Mouse (Mus musculus): ENCODE results near the gene Slc25a44. TPM values are rescaled to one million over a fixed set of nuclear protein-coding genes. Genes with fewer than 3 reads are reported as not detected.
A peak's percentile ranks its signal among the peaks of the same experiment; 100 is the strongest.
"Not testable (repeated sequence)": the region's sequence is repeated elsewhere in the genome, so short reads cannot be mapped to it uniquely, and the experiment has no call there.

Slc25a44 gene
- polyA plus RNA-seq, 1 experiment from 2014 or later: 40.4 TPM

DNA sequence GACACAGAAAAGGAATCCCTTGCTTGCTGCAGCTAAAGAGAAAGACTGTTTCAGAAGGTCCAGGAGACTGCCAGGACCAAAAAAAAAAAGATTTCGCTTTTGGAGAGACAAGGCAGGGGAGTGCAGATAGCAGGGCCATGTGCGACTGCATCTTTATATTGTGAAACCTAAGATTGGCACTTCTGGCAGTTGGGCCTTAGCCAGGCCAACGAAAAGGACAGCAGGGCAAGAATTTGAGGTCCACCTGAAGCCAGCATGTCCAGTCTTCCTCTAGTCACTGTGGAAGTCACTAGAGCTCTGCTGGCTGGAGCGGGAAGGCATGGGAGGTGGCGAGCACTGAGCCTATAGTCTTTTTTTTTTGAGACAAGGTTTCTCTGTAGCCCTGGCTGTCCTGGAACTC is 16.0 kb downstream of the Slc25a44 start:
- 72% methylated on average over 5 of the region's 5 CpGs for WGBS
- H3K4me1 ChIP-seq (replicated peaks): peaks cover 21% of the 10 kb centered on the region
- H3K36me3 ChIP-seq: peaks cover 17% of the 10 kb centered on the region
- ATAC-seq (ENCODE audit: low FRiP score, low read depth): no peak
- H3K27me3 ChIP-seq: no peaks in the 10 kb centered on the region
- H3K4me2 ChIP-seq: peak overlapping the region; percentile 66
- no peak overlapping the region for H3K27ac ChIP-seq (replicated peaks)
- H3K4me3 ChIP-seq: peak overlapping the region; percentile 58; the same call in 1 of the 2 replicates
- H3K9me3 ChIP-seq: no peaks in the 10 kb centered on the region
- H3K9ac ChIP-seq: peak overlapping the region; percentile 62; the same call in 1 of the 2 replicates

DNA sequence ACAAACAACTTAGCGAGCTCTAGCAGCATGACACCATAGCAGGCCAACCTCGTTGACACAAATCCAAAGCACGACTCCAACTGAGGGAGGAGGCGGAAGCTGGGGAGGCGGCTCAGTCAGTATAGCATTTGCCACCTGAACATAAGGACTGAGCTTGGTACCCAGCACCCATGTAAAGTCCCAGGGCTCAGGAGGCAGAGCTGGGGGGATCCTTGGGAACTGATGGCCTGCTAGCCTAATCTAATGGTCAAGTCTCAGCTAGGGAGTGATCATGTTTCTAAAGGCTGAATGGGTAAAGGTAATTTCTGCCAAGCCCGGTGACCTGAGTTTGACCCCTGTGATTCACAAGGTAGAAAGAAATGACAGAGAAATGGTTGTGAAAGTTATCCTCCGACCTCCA is 17.4 kb downstream of the Slc25a44 start:
- Histone ChIP-seq H3K27ac (replicated peaks) (no peak overlapping the region), H3K4me3 (no peak overlapping the region), H3K9me3 (no peaks in the 10 kb centered on the region), H3K36me3 (peaks cover 11% of the 10 kb centered on the region), H3K9ac (no peak overlapping the region), H3K4me1 (replicated peaks) (peaks cover 21% of the 10 kb centered on the region), H3K4me2 (no peak overlapping the region), H3K27me3 (no peaks in the 10 kb centered on the region)
- WGBS: 62% methylated on average over 7 of the region's 7 CpGs
- no peak for ATAC-seq (ENCODE audit: low FRiP score, low read depth)

DNA sequence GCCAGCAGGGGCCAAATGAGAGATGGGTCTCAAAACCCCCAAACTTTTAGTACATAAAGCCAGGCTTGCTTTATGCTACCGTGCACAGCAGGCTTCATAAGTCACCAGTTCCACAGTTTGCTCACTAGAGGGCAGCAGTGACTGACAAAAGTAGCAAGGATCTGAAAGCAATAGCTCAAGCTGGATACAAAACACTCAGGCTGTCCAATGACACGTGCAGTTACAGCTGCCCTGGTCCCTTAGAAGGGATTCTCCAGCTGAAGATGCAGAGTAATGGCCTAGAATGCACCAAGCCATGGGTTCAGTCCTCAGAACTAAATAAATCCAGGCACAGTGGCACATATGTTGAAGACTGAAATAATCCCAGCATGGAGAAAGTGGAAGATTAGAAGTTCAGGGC is 17.8 kb downstream of the Slc25a44 start:
- H3K9me3 ChIP-seq: no peaks in the 10 kb centered on the region
- H3K9ac ChIP-seq: no peak overlapping the region
- 0% methylated on average over 2 of the region's 2 CpGs for WGBS
- ATAC-seq (ENCODE audit: low FRiP score, low read depth): peak; percentile 57; the same call in 1 of the 2 replicates
- no peak overlapping the region for H3K27ac ChIP-seq (replicated peaks)
- peaks cover 21% of the 10 kb centered on the region for H3K4me1 ChIP-seq (replicated peaks)
- H3K4me3 ChIP-seq: no peak overlapping the region
- no peak overlapping the region for H3K4me2 ChIP-seq
- H3K36me3 ChIP-seq: peaks cover 7% of the 10 kb centered on the region; the same call in 1 of the 2 replicates
- H3K27me3 ChIP-seq: no peaks in the 10 kb centered on the region

DNA sequence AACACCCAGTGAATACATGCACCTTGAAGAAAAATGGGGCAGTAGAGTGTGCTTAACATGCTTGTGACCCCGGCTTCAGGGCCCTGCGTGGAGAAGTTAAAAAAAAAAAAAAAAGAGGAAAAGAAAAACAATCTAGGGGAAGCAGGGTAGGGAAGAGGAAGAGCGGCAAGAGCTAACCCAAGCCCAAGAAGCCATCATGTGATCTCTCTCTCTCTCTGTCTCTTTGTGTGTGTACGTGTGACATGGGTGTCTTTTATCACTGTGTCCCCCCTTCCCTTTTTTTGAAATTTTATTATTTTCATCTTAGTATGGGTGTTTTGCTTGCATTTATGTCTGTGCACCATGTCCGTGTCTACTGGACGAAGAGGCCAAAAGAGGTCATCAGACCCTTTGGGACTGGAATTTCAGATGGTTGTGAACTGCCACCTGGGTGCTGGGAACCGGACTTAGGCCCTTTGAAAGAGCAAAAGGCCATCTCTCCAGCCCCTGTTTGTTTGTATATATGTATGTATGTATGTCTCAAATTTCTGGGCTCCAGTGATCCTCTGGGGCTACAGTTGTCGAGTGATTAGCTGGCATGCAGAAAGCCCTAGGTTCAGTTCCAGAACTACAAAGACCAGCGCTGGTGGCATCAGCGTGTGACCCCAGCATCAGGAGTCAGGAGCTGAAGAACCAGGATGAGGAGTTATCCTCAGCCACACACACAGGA is 21.3 kb downstream of the Slc25a44 start:
- Histone ChIP-seq H3K9ac (no peak overlapping the region), H3K9me3 (no peaks in the 10 kb centered on the region), H3K36me3 (no peaks in the 10 kb centered on the region), H3K27me3 (no peaks in the 10 kb centered on the region), H3K27ac (replicated peaks) (no peak overlapping the region), H3K4me2 (no peak overlapping the region), H3K4me3 (no peak overlapping the region), H3K4me1 (replicated peaks) (0 out of 2 replicates have a peak, but pooled peaks cover 3% of the 10 kb centered on the region)
- ATAC-seq (ENCODE audit: low FRiP score, low read depth): no peak
- WGBS: 94% methylated on average over 10 of the region's 10 CpGs

DNA sequence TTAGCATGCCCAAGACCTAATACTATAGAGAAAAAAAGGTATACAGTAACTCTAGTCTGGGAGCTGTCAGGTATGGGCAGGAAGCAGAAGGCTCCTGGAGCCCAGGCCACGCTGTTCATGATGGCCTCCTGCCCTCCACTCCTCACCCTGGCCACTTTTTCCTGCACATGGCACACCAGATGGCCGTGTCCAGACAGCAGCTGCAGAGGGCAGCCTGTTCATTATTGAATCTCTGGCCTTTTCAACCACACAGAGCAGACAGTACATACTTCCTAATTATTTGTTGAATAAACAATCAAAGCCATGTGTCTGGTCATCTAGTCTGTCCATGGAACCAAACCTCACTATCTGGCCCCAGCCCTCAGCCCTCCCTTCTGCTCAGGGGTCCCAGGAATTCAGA is 26.3 kb downstream of the Slc25a44 start:
- H3K4me2 ChIP-seq: no peak overlapping the region
- no peak for ATAC-seq (ENCODE audit: low FRiP score, low read depth)
- no peaks in the 10 kb centered on the region for H3K9me3 ChIP-seq
- no peaks in the 10 kb centered on the region for H3K36me3 ChIP-seq
- no peaks in the 10 kb centered on the region for H3K4me1 ChIP-seq (replicated peaks)
- 73% methylated on average over 2 of the region's 2 CpGs for WGBS
- no peak overlapping the region for H3K9ac ChIP-seq
- H3K27me3 ChIP-seq: no peaks in the 10 kb centered on the region
- no peak overlapping the region for H3K27ac ChIP-seq (replicated peaks)
- no peak overlapping the region for H3K4me3 ChIP-seq

DNA sequence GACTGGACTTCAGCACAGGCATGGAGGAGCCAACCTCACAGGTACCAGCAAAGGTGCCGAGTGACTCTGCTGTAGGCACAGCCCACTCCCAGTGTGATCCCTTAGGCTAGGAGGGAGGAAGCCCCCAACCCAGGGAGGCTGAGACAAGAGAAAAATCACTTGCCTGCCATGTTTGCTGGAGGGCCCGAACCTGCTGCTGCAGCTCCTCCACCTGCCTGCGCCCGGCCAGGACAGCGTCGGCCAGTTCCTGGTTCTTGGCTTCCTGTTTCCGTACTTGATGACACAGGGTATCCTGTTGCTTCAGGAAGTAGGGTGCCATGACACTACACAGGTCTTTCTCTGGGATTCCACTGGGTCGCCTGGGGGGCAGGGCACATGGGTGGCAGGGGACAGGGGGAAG is 29.2 kb downstream of the Slc25a44 start:
- H3K27me3 ChIP-seq: no peaks in the 10 kb centered on the region
- 95% methylated on average over 8 of the region's 8 CpGs for WGBS
- H3K4me2 ChIP-seq: no peak overlapping the region
- H3K9ac ChIP-seq: no peak overlapping the region
- no peaks in the 10 kb centered on the region for H3K4me1 ChIP-seq (replicated peaks)
- H3K27ac ChIP-seq (replicated peaks): no peak overlapping the region
- no peaks in the 10 kb centered on the region for H3K9me3 ChIP-seq
- ATAC-seq (ENCODE audit: low FRiP score, low read depth): no peak
- no peaks in the 10 kb centered on the region for H3K36me3 ChIP-seq
- no peak overlapping the region for H3K4me3 ChIP-seq

DNA sequence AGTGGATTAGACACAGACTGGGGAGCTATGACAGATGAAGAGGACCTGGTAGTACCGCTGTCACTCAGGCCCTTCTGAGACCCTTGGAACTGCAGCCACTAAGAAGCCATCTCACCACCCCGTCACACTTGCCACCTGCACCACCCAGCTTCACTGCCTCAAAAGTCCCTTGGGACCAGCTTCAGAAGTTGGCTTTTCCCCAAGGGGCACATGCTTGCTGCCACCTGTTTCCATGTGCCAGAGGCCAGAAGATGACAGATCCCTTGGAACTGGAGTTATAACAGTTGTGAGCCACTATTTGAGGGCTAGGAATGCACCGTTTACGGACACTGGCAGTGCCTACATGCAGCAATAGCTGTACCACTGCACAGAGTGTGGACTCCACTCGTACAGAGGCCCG is 29.7 kb downstream of the Slc25a44 start:
- Histone ChIP-seq H3K4me1 (replicated peaks) (no peaks in the 10 kb centered on the region), H3K27ac (replicated peaks) (no peak overlapping the region), H3K4me3 (no peak overlapping the region), H3K4me2 (no peak overlapping the region), H3K9me3 (no peaks in the 10 kb centered on the region), H3K9ac (no peak overlapping the region), H3K27me3 (no peaks in the 10 kb centered on the region), H3K36me3 (no peaks in the 10 kb centered on the region)
- WGBS: 91% methylated on average over 6 of the region's 6 CpGs
- no peak for ATAC-seq (ENCODE audit: low FRiP score, low read depth)

- WGBS: 92% methylated on average over 9 of the region's 9 CpGs
- no peak overlapping the region for H3K27ac ChIP-seq (replicated peaks)
These were observed 31.1 kb downstream of the Slc25a44 start for GRCm38 (mm10) chr3:88393776-88394375.

DNA sequence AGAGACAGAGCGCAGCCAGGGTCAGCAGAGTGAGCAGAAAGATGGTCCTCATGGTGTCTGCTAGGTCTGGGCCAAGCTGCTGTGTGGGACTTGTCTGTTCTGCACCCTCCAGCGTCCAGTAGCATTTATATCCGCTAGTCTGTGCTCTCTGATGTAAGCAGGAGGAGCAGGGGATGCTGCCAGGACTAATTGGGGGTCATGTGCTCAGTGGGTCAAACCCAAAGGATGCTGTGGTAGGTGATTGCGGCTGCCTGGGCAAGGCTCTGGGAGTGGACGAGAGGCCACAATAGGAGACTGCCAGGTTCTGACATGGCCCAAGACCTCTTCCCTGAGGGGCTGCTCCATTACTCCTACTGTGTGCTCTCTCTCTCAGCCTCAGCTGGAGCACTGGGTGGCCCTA is 40.6 kb downstream of the Slc25a44 start, which contains the start of gene Bglap:
Gene Bglap, minus strand, starts transcription at position 101 of the 400 bp plus-strand sequence.
- Histone ChIP-seq H3K9ac (no peak within 1 kb of the TSS), H3K4me1 (replicated peaks) (peaks cover 7% of the 10 kb centered on the region), H3K9me3 (no peaks in the 10 kb centered on the region), H3K4me2 (no peak within 1 kb of the TSS), H3K27ac (replicated peaks) (no peak within 1 kb of the TSS), H3K4me3 (no peak within 1 kb of the TSS), H3K27me3 (no peaks in the 10 kb centered on the region), H3K36me3 (no peaks in the 10 kb centered on the region)
- 85% methylated on average over 5 of the region's 5 CpGs for WGBS
- ATAC-seq (ENCODE audit: low FRiP score, low read depth): no peak

More at GRCm38 (mm10) chr3:88393776-88394375, 31.1 kb downstream of the Slc25a44 start:
- Histone ChIP-seq H3K4me2 (no peak overlapping the region), H3K4me1 (replicated peaks) (no peaks in the 10 kb centered on the region), H3K9me3 (no peaks in the 10 kb centered on the region), H3K9ac (no peak overlapping the region), H3K27me3 (no peaks in the 10 kb centered on the region), H3K4me3 (no peak overlapping the region), H3K36me3 (no peaks in the 10 kb centered on the region)
- ATAC-seq (ENCODE audit: low FRiP score, low read depth): no peak

GRCm38 (mm10) chr3:88382383-88382782 is 42.6 kb downstream of the Slc25a44 start:
- H3K9me3 ChIP-seq; H3K36me3 ChIP-seq; H3K9ac ChIP-seq; H3K4me3 ChIP-seq; H3K27me3 ChIP-seq; H3K27ac ChIP-seq (replicated peaks); H3K4me1 ChIP-seq (replicated peaks); H3K4me2 ChIP-seq: not testable (repeated sequence)
- ATAC-seq (ENCODE audit: low FRiP score, low read depth): peak; percentile 43; the same call in 1 of the 2 replicates
- WGBS: 31% methylated on average over 2 of the region's 7 CpGs

GRCm38 (mm10) chr3:88381389-88382315 is 43.3 kb downstream of the Slc25a44 start:
- H3K4me2 ChIP-seq: peak overlapping the region; percentile 52
- not testable (repeated sequence) for H3K27me3 ChIP-seq; H3K9me3 ChIP-seq; H3K4me1 ChIP-seq (replicated peaks); H3K36me3 ChIP-seq
- WGBS: 5% methylated on average over 20 of the region's 22 CpGs
- H3K9ac ChIP-seq: 0 out of 2 replicates have a peak overlapping the region, but pooled peaks have one; percentile 13
- H3K27ac ChIP-seq (replicated peaks): 0 out of 2 replicates have a peak overlapping the region, but pooled peaks have one; percentile 51
- peak; percentile 89 for ATAC-seq (ENCODE audit: low FRiP score, low read depth)
- peak overlapping the region; percentile 27 for H3K4me3 ChIP-seq

DNA sequence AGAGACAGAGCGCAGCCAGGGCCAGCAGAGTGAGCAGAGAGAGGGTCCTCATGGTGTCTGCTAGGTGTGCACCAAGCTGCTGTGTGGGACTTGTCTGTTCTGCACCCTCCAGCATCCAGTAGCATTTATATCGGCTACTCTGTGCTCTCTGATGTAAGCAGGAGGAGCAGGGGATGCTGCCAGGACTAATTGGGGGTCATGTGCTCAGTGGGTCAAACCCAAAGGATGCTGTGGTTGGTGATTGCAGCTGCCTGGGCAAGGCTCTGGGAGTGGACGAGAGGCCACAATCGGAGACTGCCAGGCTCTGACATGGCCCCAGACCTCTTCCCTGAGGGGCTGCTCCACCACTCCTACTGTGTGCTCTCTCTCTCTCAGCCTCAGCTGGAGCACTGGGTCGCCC is 46.3 kb downstream of the Slc25a44 start, which contains the start of gene Bglap2:
Gene Bglap2, minus strand, starts transcription at position 101 of the 400 bp plus-strand sequence.
- not testable (repeated sequence) for H3K27me3 ChIP-seq; H3K9me3 ChIP-seq; H3K36me3 ChIP-seq; H3K4me3 ChIP-seq; H3K27ac ChIP-seq (replicated peaks); H3K4me2 ChIP-seq; ATAC-seq (ENCODE audit: low FRiP score, low read depth); H3K9ac ChIP-seq; H3K4me1 ChIP-seq (replicated peaks)
- 74% methylated on average over 5 of the region's 5 CpGs for WGBS
